Mouse (Mus musculus): Measurements from ENCODE around the gene Atp13a5. TPM values are rescaled to one million over a fixed set of nuclear protein-coding genes. Genes with fewer than 3 reads are reported as not detected.

The Atp13a5 gene
- total RNA-seq, 2 experiments from 2014 or later, result not detected

DNA sequence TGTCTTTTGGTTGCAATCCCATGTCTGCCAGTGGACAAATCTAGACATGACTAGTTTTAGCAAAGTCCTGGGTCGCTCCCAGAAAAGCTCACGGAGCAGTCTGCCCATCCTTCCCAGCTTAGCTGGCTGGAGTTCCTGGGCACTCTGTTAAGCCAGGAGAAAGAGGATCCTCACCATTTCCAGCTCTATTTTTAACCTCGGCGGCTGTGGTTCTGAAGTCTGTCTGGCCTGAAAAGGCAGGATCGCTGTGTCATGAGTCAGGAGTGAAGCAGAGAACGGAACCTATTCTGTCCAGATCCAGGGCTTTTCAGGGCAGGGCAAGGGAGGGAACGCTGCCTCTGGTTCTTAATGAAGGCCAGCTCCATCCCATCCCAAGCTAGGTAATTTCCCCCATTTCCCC, 169.7 kb downstream of the Atp13a5 start:
- no peak for ATAC-seq (ENCODE audit: poor library complexity, severe bottlenecking)

DNA sequence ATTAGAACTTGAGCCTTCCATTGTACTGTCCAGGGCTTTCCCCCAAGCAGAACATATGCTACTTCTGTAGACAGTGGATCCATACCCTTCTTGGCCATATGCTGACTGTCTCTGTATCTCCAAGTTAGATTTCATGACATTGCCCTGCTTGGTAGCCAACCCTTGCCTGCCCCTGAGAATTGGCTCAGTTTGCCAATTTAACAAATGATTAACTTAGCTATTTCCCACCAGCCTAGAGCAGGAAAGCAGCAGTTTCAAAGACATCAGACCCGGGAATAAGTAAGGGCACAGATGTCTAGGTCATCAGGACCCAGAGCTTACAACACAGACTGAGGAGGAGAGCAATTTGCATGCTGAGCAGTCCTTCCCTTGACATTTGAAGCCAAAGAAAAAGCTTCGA, 173.0 kb downstream of the Atp13a5 start:
- ATAC-seq (ENCODE audit: poor library complexity, severe bottlenecking), result no peak

DNA sequence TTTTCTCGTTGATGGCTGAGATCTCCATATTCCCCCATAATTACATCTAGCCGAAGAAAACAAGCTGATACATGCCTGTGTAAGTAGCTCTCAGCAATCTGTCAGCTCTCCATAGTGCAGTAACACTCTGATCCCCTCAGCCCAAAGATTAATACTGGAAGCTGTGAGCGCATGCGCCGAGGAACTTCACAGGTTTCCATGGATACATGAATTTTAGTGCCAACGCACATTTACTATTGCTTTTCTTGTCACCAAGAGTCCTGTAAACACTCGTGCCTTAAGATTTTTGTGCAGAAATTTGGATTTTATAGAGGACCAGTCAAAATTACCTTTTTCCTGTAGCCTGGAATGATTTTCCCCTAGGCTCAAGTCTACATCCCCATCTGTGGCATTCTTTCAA, 173.7 kb downstream of the Atp13a5 start:
- no peak for ATAC-seq (ENCODE audit: poor library complexity, severe bottlenecking)

DNA sequence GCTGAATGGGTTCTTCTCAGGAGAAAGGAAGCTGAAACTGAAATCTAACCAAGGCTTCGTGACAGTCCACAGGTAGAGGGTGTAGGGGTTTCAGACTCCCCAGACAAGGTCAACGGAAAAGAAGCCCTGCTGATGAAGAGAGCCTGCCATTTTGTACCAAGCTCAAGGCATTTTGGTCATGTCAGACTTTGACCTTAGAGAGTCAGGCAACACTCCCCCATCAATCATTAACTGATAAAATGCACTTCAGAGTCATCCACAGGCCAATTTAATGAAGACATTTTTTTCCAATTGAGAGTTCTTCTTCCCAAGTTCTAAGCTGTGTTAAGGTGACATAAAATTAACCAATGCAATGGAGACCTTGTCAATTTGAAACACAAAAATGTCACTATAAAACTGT, 177.4 kb downstream of the Atp13a5 start:
- no peak for ATAC-seq (ENCODE audit: poor library complexity, severe bottlenecking)

DNA sequence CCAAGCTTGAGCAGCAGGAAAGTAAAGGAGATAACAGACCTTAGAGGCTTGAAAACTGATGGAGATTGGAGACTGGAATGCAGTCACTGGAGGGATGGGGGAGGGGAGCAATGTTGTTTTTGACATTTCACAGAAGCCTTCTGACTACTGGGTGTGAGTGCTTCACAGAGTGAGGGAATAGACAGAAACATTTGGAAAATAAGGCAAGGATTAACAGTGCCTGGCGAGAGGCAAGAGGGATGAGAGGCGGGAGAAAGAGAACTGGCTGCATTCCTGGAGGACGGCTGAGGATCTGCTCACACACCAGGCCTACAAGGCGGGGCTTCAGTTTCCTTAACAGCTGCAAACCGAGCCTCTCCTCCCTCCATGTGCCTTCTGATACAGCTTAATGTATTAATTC, 180.1 kb downstream of the Atp13a5 start:
- ATAC-seq (ENCODE audit: poor library complexity, severe bottlenecking), result no peak

DNA sequence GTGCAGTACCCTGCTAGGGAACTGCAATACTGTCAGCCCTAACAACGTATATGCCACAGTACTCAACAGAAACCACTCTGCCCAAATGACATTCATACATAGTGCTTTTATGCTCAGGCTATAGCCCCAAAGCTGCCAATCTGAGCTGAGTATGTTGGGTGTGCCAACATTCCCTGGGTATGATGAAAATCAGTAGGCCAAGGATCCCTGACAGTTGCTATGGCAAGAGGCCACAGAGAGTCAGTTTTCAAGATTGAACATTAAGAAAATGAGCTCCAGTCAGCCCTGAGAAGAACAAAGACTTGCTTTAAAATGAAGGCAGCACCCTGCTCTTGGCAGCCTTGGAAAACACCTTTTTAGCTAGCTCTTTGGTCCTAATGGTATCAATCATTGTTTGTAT, 183.4 kb downstream of the Atp13a5 start:
- no peak for ATAC-seq (ENCODE audit: poor library complexity, severe bottlenecking)

DNA sequence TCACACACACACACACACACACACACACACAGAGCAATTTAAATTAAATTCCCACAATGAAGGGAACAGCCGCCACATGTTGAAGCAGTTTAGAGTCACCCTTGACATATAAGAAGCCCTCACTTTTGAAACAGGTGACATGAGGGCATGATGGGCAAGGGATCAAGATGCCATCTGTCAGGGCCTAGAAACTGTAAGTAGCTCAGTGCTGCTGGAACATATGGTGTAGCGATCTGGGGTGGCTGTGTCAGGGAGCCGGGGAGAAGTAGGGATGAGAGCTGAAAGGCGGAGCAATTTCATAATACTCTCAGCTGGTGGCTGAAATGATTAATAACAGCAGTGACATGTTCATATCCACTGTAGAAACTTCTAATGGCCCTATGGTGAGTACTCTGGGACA, 184.6 kb downstream of the Atp13a5 start:
- ATAC-seq (ENCODE audit: poor library complexity, severe bottlenecking), result no peak

DNA sequence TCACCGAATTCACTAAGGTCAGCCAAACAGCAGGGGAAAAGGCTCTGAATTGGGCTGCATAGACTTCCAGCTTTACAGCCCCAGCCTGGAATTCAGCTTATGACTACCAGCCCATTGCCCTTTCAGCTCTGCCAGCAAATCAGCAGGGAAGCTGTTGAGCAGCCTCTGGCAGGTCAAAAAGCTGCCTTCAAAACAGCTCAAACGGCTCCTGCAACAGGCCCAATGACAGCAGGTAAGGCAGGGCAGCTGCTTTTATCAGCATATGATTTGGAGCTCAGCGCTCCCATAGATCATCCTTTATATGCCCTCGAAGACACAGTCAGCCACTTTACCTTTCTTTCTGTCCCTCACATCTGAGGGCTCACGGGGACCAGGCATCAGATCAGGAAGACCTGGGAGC, 185.6 kb downstream of the Atp13a5 start:
- no peak for ATAC-seq (ENCODE audit: poor library complexity, severe bottlenecking)

Other genes with a start within 250 kb of the Atp13a5 start
- gene Hrasls, start 169.0 kb downstream of the Atp13a5 start, total RNA-seq (2015), result not detected in 2 replicates
- not detected in 2 replicates for gene Hrasls, start 169.0 kb downstream of the Atp13a5 start, total RNA-seq (2017)
- gene Atp13a4, start 166.1 kb upstream of the Atp13a5 start, total RNA-seq (2015), result not detected in 2 replicates
- not detected in 2 replicates for gene Atp13a4, start 166.1 kb upstream of the Atp13a5 start, total RNA-seq (2017)
- 27.0 and 30.5 TPM in 2 replicates for gene Opa1, start 200.6 kb upstream of the Atp13a5 start, total RNA-seq (2015)
- gene Opa1, start 200.6 kb upstream of the Atp13a5 start, total RNA-seq (2017), result 56.2 and 59.1 TPM in 2 replicates

Data from megakaryocyte, adult 5-6 weeks (primary cell).